Mouse (Mus musculus): ENCODE results near the gene Nr2c2.

DNA sequence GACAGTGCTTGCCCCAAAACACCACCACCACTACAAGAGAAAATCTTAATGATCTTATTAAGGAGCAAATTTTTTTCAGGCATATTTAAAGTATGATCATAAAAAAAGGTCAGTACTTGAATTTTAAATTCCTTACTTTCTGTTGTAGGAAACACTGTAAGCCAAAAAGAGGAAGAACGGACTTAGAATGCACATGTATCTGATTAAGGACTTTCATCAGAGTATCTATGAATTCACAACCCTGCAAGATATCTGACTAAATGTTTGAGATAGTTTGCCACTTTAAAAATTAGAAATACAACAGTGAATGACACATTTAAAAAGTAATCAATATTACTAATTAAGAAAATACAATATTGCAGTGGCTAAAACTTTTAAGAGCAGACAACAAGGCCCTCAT is 85.3 kb downstream of the Nr2c2 start:
- TF ChIP-seq CTCF (conservative IDR thresholded peaks at IDR 0.05; ENCODE audit: low read length) (no peak), NANOG (IDR thresholded peaks at IDR 0.05; ENCODE audit: borderline replicate concordance, low read length) (no peak)
